Mouse (Mus musculus): ENCODE measurements around the gene Ctcf. TPM values are rescaled to one million over a fixed set of nuclear protein-coding genes. Genes with fewer than 3 reads are reported as not detected.

The Ctcf gene
- polyA plus RNA-seq, 1 experiment from 2014 or later: 108 TPM

GRCm38 (mm10) chr8:105606189-105607023 lies 30.0 kb upstream of the Ctcf start:
- H3K4me3 ChIP-seq: peak overlapping the region; percentile 65
- no peaks in the 10 kb centered on the region for H3K27me3 ChIP-seq
- no peaks in the 10 kb centered on the region for H3K9me3 ChIP-seq
- H3K4me1 ChIP-seq: peaks cover 27% of the 10 kb centered on the region
- ATAC-seq (ENCODE audit: insufficient number of reproducible peaks, low FRiP score, low TSS enrichment, low read depth): peak; percentile 42; the same call in 1 of the 2 replicates
- H3K27ac ChIP-seq: peak overlapping the region; percentile 89
- no peaks in the 10 kb centered on the region for H3K36me3 ChIP-seq
- peak overlapping the region; percentile 84 for H3K4me2 ChIP-seq
- H3K9ac ChIP-seq: peak overlapping the region; percentile 86
- WGBS: 1% methylated on average over 30 of the region's 30 CpGs

DNA sequence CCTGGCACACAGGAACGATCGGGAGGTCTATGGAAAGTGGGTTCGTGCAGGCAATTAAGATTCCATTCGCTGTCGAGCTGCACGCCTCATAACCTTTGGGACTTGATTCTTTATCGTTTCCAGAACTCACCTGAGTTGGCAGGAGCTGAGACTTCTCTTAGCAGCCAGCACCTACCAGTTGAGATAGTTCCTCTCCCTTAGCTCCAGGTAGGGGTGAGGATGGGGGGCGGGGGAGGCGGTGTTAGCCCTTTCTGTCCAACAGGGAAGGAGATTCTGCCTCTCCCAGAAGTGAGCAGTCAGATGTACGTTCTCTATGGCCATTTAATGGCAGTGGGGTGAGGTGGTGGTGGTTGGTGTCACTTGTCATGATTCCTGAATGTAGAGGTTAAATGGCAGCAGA lies 29.3 kb upstream of the Ctcf start:
- ATAC-seq (ENCODE audit: insufficient number of reproducible peaks, low FRiP score, low TSS enrichment, low read depth): no peak
- Histone ChIP-seq H3K4me2 (peak overlapping the region; percentile 84), H3K36me3 (no peaks in the 10 kb centered on the region), H3K9me3 (no peaks in the 10 kb centered on the region), H3K27ac (peak overlapping the region; percentile 89), H3K9ac (0 out of 2 replicates have a peak overlapping the region, but pooled peaks have one; percentile 86), H3K4me1 (peaks cover 27% of the 10 kb centered on the region), H3K27me3 (peaks cover 4% of the 10 kb centered on the region; the same call in 1 of the 2 replicates), H3K4me3 (peak overlapping the region; percentile 65)
- WGBS: 4% methylated on average over 10 of the region's 10 CpGs

- WGBS: 33% methylated on average over 4 of the region's 4 CpGs
- Histone ChIP-seq H3K27me3 (peaks cover 11% of the 10 kb centered on the region; the same call in 1 of the 2 replicates), H3K9me3 (no peaks in the 10 kb centered on the region), H3K27ac (no peak overlapping the region), H3K9ac (no peak overlapping the region), H3K36me3 (no peaks in the 10 kb centered on the region), H3K4me2 (no peak overlapping the region), H3K4me3 (no peak overlapping the region), H3K4me1 (peaks cover 27% of the 10 kb centered on the region)
- no peak for ATAC-seq (ENCODE audit: insufficient number of reproducible peaks, low FRiP score, low TSS enrichment, low read depth)
Observed at GRCm38 (mm10) chr8:105607684-105608083, 28.7 kb upstream of the Ctcf start.

DNA sequence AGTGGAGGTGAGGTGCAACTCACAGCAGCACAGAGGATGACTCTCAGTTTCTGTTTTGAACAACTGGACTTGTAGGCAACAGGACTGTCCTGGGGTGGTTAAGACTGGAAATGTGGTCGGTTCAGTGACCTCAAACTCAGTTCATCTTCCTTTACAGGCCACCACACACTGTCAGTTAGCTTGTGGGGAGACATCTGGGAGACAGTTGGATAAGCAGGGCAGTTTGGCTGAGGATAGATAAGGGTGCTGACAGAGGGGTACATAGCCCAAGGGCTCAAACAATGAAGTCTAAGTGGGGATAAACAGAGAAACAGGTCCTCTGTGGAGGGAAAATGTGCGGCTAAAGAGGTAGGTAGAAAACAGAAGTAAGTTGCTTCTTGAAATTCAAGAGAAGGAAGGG lies 27.0 kb upstream of the Ctcf start:
- Histone ChIP-seq H3K27ac (no peak overlapping the region), H3K36me3 (no peaks in the 10 kb centered on the region), H3K4me2 (no peak overlapping the region), H3K9ac (no peak overlapping the region), H3K27me3 (peaks cover 11% of the 10 kb centered on the region; the same call in 1 of the 2 replicates), H3K4me1 (peaks cover 40% of the 10 kb centered on the region), H3K9me3 (no peaks in the 10 kb centered on the region), H3K4me3 (no peak overlapping the region)
- 74% methylated on average over 2 of the region's 2 CpGs for WGBS
- no peak for ATAC-seq (ENCODE audit: insufficient number of reproducible peaks, low FRiP score, low TSS enrichment, low read depth)

DNA sequence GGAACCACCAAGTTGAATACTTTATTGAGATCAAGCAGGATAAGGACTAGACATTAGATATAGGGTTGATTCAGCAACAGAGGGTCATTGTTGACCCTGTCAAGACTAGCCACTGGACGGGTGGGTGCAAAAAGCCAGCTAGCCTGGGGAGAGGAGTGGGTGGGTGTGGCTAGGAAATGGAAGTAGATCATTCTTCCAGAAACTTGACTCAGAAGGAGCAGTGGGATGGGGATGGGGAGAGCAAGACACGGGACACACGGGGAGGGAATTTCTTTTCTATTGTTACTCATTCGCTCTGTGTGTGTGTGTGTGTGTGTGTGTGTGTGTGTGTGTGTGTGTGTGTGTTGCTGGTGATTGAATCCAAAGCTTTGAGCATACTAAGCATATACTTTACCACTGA lies 26.6 kb upstream of the Ctcf start:
- H3K36me3 ChIP-seq: no peaks in the 10 kb centered on the region
- no peak for ATAC-seq (ENCODE audit: insufficient number of reproducible peaks, low FRiP score, low TSS enrichment, low read depth)
- no peak overlapping the region for H3K9ac ChIP-seq
- H3K27ac ChIP-seq: no peak overlapping the region
- 64% methylated on average over 4 of the region's 4 CpGs for WGBS
- peaks cover 11% of the 10 kb centered on the region; the same call in 1 of the 2 replicates for H3K27me3 ChIP-seq
- peaks cover 41% of the 10 kb centered on the region for H3K4me1 ChIP-seq
- H3K9me3 ChIP-seq: no peaks in the 10 kb centered on the region
- no peak overlapping the region for H3K4me3 ChIP-seq
- H3K4me2 ChIP-seq: no peak overlapping the region

DNA sequence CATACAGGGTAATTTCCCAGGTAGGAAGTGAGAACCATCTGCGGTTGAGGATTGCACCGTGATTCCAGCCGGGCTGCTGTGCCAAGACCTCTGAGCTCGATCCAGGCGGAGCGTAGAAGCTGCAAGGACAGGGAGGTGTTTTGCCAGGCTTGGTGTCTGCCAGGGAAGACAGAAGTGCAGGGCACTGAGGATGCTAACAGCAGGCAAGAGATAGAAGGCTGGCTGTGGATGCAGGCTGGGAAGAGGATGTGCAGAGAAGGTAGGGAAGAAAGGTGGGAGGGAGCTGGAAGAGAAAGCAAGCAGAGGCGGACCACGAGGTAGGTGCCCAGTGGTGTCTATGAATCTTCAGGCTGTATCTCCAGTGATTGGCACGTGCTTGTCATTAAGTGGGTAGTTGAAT lies 24.5 kb upstream of the Ctcf start:
- Histone ChIP-seq H3K4me3 (no peak overlapping the region), H3K4me2 (no peak overlapping the region)
- 81% methylated on average over 9 of the region's 9 CpGs for WGBS

DNA sequence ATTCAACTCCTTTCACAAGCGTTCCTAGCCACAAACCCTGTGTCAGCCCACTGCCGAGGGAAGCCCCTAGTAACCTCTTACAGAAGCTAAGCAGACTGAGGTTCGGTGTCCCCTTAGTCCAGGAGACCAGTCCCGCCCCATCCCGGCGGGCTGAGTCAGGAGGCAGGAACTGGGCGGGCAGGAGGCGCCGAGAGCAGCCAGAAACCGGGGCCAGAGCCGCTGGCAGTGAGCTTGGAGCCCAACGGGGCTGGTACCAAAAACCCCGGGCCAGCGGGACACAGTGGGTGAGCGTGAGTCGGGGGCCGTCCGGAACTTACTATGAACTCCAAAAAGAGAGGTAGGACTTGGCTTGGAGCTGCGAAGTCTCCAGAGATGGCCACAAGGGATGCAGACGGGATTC lies 23.3 kb upstream of the Ctcf start:
- Histone ChIP-seq H3K9ac (0 out of 2 replicates have a peak overlapping the region, but pooled peaks have one; percentile 26), H3K4me1 (peaks cover 17% of the 10 kb centered on the region), H3K36me3 (peaks cover 29% of the 10 kb centered on the region), H3K4me2 (peak overlapping the region; percentile 94), H3K9me3 (no peaks in the 10 kb centered on the region), H3K27me3 (peaks cover 11% of the 10 kb centered on the region; the same call in 1 of the 2 replicates), H3K4me3 (peak overlapping the region; percentile 51), H3K27ac (no peak overlapping the region)
- no peak for ATAC-seq (ENCODE audit: insufficient number of reproducible peaks, low FRiP score, low TSS enrichment, low read depth)
- 6% methylated on average over 20 of the region's 20 CpGs for WGBS

More for the DNA sequence above, 24.5 kb upstream of the Ctcf start:
- Histone ChIP-seq H3K9me3 (no peaks in the 10 kb centered on the region), H3K36me3 (peaks cover 17% of the 10 kb centered on the region), H3K9ac (no peak overlapping the region), H3K27ac (no peak overlapping the region), H3K27me3 (peaks cover 11% of the 10 kb centered on the region; the same call in 1 of the 2 replicates), H3K4me1 (peaks cover 27% of the 10 kb centered on the region)
- no peak for ATAC-seq (ENCODE audit: insufficient number of reproducible peaks, low FRiP score, low TSS enrichment, low read depth)

DNA sequence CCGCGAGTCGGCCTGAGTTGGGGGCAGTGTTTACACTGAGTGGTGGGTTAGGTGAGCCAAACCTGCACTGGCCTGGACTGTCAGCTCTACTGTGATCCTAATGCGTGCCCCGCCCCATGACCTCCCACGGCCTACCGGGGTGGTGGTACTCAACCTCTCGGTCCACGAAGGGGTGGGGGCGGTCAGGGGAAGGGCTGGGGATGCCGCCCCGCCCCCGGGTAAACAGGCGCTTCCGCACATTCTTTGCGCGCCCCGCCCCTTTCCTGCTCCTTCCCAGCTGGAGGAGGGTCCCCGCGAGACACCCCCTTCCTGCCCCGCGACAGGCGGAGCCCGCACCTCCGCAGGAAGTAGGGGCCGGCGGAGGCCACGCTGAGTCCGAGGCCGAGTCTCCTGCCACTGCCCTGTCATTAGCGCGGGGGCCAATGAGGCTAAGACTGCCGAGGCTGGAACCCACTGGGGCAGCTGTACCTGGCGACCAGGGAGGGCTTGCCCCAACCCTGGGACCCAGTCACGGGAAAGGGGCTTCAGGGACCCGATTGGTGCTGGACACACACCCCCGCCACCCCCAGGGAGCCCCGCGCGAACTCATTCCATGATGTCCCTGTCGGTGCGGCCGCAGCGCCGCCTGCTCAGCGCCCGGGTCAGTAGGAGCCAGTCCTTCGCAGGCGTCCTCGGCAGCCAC lies 22.4 kb upstream of the Ctcf start:
- Histone ChIP-seq H3K36me3 (peaks cover 38% of the 10 kb centered on the region), H3K9ac (peak overlapping the region; percentile 39), H3K4me3 (peak overlapping the region; percentile 51), H3K4me2 (peak overlapping the region; percentile 94), H3K4me1 (peaks cover 17% of the 10 kb centered on the region), H3K27ac (no peak overlapping the region), H3K27me3 (peaks cover 11% of the 10 kb centered on the region; the same call in 1 of the 2 replicates), H3K9me3 (no peaks in the 10 kb centered on the region)
- ATAC-seq (ENCODE audit: insufficient number of reproducible peaks, low FRiP score, low TSS enrichment, low read depth): peak; percentile 54; the same call in 1 of the 2 replicates
- WGBS: 3% methylated on average over 50 of the region's 50 CpGs

DNA sequence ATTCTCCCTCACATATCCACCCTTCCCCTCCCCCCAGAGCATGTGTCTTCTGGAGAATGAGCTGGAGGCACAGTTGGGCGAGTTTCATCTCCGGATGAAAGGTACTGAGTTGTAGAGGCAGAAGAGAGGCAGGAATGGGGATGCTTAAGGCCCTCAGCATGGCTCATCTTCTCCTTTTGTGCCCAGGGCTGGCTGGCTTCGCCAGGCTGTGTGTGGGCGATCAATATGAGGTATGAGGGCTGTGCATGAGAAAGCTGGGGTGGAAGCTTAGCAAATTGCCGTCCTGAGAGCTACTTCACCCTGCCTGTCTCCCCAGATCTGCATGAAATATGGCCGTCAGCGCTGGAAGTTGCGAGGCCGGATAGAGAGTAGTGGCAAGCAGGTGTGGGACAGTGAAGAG lies 20.4 kb upstream of the Ctcf start:
- H3K9ac ChIP-seq: no peak overlapping the region
- H3K4me2 ChIP-seq: no peak overlapping the region
- H3K4me3 ChIP-seq: no peak overlapping the region
- H3K27ac ChIP-seq: no peak overlapping the region
- H3K9me3 ChIP-seq: no peaks in the 10 kb centered on the region
- peaks cover 11% of the 10 kb centered on the region; the same call in 1 of the 2 replicates for H3K27me3 ChIP-seq
- H3K36me3 ChIP-seq: peaks cover 58% of the 10 kb centered on the region
- WGBS: 89% methylated on average over 9 of the region's 9 CpGs
- no peak for ATAC-seq (ENCODE audit: insufficient number of reproducible peaks, low FRiP score, low TSS enrichment, low read depth)
- H3K4me1 ChIP-seq: peaks cover 17% of the 10 kb centered on the region

- no peaks in the 10 kb centered on the region for H3K9me3 ChIP-seq
- no peak overlapping the region for H3K9ac ChIP-seq
- 87% methylated on average over 21 of the region's 21 CpGs for WGBS
- H3K36me3 ChIP-seq: peaks cover 71% of the 10 kb centered on the region
- no peak overlapping the region for H3K27ac ChIP-seq
- 0 out of 2 replicates have a peak, but pooled peaks cover under 1% of the 10 kb centered on the region for H3K27me3 ChIP-seq
- ATAC-seq (ENCODE audit: insufficient number of reproducible peaks, low FRiP score, low TSS enrichment, low read depth): no peak
- no peak overlapping the region for H3K4me2 ChIP-seq
- peaks cover 28% of the 10 kb centered on the region for H3K4me1 ChIP-seq
- no peak overlapping the region for H3K4me3 ChIP-seq
Observed at GRCm38 (mm10) chr8:105617451-105618278, 18.7 kb upstream of the Ctcf start.

DNA sequence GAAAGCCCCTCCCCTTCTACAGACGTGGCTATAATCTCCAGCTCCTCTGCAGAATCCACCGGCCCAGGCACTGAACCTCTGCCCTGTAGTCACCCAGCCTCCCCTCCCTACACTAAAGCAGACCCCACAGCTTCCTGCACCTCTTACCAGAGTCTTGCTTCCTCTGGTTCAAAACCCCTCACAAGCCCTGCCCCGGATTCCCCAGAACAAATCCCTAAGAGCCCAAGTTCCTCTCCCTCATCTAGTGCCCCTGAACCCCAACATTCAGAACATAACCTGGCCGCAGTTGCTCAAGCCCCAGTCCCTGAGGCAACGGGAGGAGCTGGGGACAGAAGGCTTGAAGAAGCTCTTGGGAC lies 18.1 kb upstream of the Ctcf start:
- Histone ChIP-seq H3K36me3 (peaks cover 72% of the 10 kb centered on the region), H3K27ac (no peak overlapping the region), H3K27me3 (no peaks in the 10 kb centered on the region), H3K4me2 (no peak overlapping the region), H3K9me3 (no peaks in the 10 kb centered on the region), H3K9ac (no peak overlapping the region), H3K4me1 (peaks cover 29% of the 10 kb centered on the region), H3K4me3 (no peak overlapping the region)
- 94% methylated on average over 5 of the region's 5 CpGs for WGBS
- no peak for ATAC-seq (ENCODE audit: insufficient number of reproducible peaks, low FRiP score, low TSS enrichment, low read depth)
